Mouse (Mus musculus) cerebellum, adult 2 months (tissue): ENCODE measurements at regions not wholly inside any gene's neighbourhood (a gene's known extent, or its start where the extent isn't known, plus 50 kb on each side); places are given as distances from the start of the nearest gene placed in this dataset.

Experiments
- DNase-seq, 2 experiments: peaks; one replicate each; pipeline ENCODE4 v3.0.0; 2021
- H3K27ac ChIP-seq: fragments of 200-500 bp; 2 replicates; pipeline ENCODE4 v1.5.1; 2012; ENCODE audit warnings: low read length, control low read depth, inconsistent platforms; ENCODE audit not compliant: insufficient read depth
- H3K27me3 ChIP-seq: fragments of 200-500 bp; 2 replicates; pipeline ENCODE4 v1.6.1; 2012; ENCODE audit warnings: inconsistent platforms, mild to moderate bottlenecking, low read length, moderate library complexity; ENCODE audit not compliant: control insufficient read depth, insufficient read depth
- H3K4me1 ChIP-seq: fragments of 200-500 bp; 2 replicates; pipeline ENCODE4 v1.6.1; 2011; ENCODE audit warnings: low read length; ENCODE audit not compliant: control insufficient read depth, insufficient read depth
- H3K4me3 ChIP-seq: fragments of 200-500 bp; replicated peaks from 2 replicates; pipeline ENCODE3; 2011; ENCODE audit warnings: mild to moderate bottlenecking, low read depth, low read length, control low read depth; ENCODE audit not compliant: insufficient read depth
- CTCF ChIP-seq: fragments of 200-500 bp; IDR thresholded peaks from 2 replicates; pipeline ENCODE4 v1.5.1; 2011; ENCODE audit warnings: low read depth, mild to moderate bottlenecking, control low read depth, low read length, moderate library complexity, borderline replicate concordance; ENCODE audit not compliant: insufficient read depth
- POLR2A ChIP-seq: fragments of 200-500 bp; IDR thresholded peaks from 2 replicates; pipeline ENCODE4 v1.6.1; 2011; ENCODE audit warnings: low read length, control low read depth, borderline replicate concordance; ENCODE audit not compliant: insufficient read depth
- WGBS: fragments of 180-500 bp; shearing (Covaris S2); methylation state at CpG from one replicate; pipeline ENCODE4 v1.1.7; 2018; 5-methylcytosine and 5-hydroxymethylcytosine counted together

DNA sequence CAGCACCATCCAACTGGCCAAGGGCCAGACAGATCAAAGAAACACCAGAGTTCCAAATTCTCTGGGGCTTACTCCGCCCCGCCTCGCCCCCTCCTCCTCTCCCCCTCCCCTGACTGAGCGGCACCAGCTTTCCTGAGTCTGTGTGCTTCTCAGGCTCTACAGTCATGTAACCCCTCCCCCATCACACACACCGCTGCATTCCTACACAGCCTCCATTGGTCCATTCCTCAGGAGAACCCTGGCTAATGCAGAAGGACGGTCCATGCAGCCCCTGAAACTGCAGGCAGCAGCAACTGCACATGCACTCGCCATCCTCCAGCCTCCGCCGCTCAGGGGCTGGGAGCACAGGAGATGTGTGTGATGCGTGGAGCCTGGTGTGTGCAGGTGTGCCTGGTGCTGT, 90.6 kb upstream of the Slc22a12 start:
- Histone ChIP-seq H3K4me3 (no peak overlapping the region), H3K4me1 (no peaks in the 10 kb centered on the region), H3K27me3 (no peaks in the 10 kb centered on the region), H3K27ac (no peak overlapping the region)
- TF ChIP-seq POLR2A (no peak), CTCF (no peak)
- 25% methylated on average over 10 of the region's 10 CpGs for WGBS
- no peak for DNase-seq

DNA sequence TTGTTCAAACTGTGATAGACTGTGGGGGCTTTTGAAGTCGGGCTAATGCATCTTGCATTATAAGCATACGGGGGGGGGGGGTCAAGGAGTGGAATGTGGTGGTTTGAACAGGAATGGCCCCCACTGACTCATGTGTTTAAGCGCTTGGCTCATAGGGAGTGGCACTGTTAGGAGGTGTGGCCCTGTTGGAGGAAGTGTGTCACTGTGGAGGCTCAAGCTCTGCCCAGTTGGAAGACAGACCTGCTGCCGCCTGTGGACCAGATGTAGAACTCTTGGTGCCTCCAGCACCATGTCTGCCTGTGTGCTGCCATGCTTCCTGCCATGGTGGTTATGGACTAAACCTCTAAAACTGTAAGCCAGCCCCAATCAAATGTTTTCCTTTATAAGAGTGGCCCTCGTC, 89.0 kb upstream of the Slc22a12 start:
- Histone ChIP-seq H3K4me1 (no peaks in the 10 kb centered on the region), H3K27me3 (no peaks in the 10 kb centered on the region), H3K4me3 (no peak overlapping the region), H3K27ac (no peak overlapping the region)
- TF ChIP-seq CTCF (no peak), POLR2A (no peak)
- DNase-seq, result no peak
- WGBS, result 89% methylated on average over 5 of the region's 5 CpGs

DNA sequence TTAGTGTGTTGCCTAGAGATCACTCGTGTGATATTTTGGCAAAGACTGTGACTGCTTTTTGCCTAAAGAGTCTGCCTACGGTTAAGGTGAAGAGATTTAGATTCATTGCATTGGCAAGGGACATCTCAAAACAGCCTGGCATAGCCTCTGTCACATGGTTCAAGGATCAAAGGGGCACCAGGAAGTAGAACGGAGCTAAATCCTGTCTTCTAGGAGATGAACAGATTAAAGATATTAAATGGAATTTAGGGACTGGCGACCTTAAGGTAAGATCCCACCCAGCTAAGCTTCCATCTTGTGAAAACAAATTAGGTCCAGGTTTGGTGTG, 87.7 kb upstream of the Slc22a12 start:
- no peak for TF ChIP-seq POLR2A
- TF ChIP-seq CTCF, result no peak
- no peaks in the 10 kb centered on the region for H3K27me3 ChIP-seq
- no peak for DNase-seq
- H3K4me1 ChIP-seq, result no peaks in the 10 kb centered on the region
- no peak overlapping the region for H3K4me3 ChIP-seq
- H3K27ac ChIP-seq, result no peak overlapping the region
- 74% methylated on average over 4 of the region's 4 CpGs for WGBS

DNA sequence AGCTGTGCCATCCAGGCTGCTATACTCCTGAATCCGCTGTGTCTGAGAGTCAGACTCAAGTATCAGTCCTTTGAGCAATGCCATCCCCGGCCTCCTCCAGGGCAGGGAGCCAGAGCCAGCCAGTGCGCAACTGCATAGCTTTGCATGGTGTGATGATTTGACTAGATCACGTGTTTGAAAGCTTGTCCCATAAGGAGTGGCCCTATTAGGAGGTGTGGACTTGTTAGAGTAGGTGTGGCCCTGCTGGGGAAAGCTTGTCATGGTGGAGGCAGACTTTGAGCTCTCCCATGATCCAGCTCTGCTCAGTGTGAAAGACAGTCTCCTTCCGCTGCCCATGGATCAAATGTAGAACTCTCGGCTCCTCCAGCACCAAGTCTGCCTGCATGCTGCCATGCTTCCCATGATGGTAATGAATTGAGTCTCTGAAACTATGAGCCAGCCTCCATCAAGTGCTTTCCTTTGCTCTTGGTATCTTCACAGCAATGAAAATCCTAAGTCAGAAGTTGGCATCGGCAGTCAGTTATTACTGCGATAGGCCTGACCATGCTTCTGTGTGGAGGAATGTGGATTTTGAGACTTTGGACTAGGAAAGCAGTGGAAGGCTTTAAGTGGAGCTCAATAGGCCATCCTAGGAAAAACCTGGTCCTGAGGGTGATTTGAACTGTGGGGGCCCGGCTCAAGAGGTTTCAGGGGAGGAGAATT, 87.2 kb upstream of the Slc22a12 start:
- no peaks in the 10 kb centered on the region for H3K4me1 ChIP-seq
- no peaks in the 10 kb centered on the region for H3K27me3 ChIP-seq
- DNase-seq, result no peak
- no peak overlapping the region for H3K4me3 ChIP-seq
- no peak overlapping the region for H3K27ac ChIP-seq
- 81% methylated on average over 9 of the region's 9 CpGs for WGBS
- TF ChIP-seq POLR2A (no peak), CTCF (no peak)

DNA sequence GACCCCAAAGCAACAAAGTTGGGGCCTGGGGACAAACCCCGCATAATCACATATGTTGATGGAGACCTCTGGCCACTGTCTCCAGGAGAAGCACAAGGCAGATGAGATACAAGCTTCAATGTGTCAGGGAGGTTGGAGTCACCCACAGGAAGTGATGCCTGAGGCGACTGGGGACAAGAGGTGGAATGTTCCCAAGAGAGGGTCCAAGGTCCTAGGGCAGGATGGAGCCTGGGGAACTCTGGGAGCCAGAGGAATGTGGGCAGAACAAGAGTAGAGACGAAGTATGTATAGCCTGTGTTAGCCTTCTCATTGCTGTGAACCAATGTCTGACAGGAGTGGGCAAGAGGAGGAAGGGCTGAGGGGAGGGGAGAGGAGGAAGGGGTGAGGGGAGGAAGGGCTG, 82.7 kb upstream of the Slc22a12 start:
- peaks cover 6% of the 10 kb centered on the region; the same call in 1 of the 2 replicates for H3K4me1 ChIP-seq
- H3K27me3 ChIP-seq, result no peaks in the 10 kb centered on the region
- 80% methylated on average over 3 of the region's 3 CpGs for WGBS
- no peak for DNase-seq
- no peak overlapping the region for H3K4me3 ChIP-seq
- no peak overlapping the region for H3K27ac ChIP-seq
- no peak for TF ChIP-seq CTCF
- no peak for TF ChIP-seq POLR2A

DNA sequence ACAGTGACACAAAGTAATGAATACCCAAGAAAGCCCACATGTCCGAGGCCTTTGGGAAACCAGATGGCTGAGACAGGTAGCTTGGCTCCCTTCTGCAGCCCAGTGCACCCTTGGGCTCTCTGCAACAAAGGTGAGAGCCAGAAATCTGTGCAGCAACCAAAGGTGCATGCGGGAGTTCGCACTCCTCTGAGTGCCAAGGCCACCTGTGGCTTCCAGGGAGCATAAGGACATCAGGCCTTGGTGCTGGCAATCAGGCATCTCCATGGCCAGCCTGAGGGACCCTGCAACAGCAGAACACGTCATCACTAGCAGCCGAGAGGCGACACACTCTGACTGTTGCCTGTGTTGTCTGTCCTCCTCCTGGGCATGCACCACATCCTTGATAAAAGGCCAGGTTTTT, 78.2 kb upstream of the Slc22a12 start:
- H3K27ac ChIP-seq, result no peak overlapping the region
- peak; percentile 46 to 56 for DNase-seq
- TF ChIP-seq POLR2A (no peak), CTCF (no peak)
- WGBS, result 51% methylated on average over 6 of the region's 6 CpGs
- H3K4me1 ChIP-seq, result peaks cover 15% of the 10 kb centered on the region; the same call in 1 of the 2 replicates
- H3K27me3 ChIP-seq, result no peaks in the 10 kb centered on the region
- H3K4me3 ChIP-seq, result no peak overlapping the region

DNA sequence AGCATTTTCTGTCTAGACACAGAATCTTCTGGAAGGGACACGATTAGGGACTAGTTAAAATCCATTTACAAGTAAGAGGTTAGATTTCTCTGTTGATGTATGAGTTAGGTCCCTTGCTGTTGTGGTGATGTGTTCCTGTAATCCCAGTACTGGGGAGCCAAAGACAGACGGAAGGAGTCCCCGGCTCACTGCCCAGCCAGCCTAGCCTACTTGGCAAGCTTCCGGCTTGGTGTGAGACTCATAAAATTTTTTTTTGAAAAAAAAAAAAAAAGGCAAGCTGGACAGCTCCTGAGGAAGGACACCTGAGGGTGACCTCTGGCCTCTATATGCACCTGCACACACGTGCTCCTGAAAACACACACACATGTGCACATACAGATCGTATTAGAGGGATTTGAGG, 76.7 kb upstream of the Slc22a12 start:
- 28% methylated on average over 6 of the region's 6 CpGs for WGBS
- Histone ChIP-seq H3K4me3 (no peak overlapping the region), H3K4me1 (peaks cover 15% of the 10 kb centered on the region; the same call in 1 of the 2 replicates), H3K27me3 (no peaks in the 10 kb centered on the region), H3K27ac (no peak overlapping the region)
- TF ChIP-seq POLR2A (no peak), CTCF (no peak)
- DNase-seq, result peak; percentile 58 to 65

DNA sequence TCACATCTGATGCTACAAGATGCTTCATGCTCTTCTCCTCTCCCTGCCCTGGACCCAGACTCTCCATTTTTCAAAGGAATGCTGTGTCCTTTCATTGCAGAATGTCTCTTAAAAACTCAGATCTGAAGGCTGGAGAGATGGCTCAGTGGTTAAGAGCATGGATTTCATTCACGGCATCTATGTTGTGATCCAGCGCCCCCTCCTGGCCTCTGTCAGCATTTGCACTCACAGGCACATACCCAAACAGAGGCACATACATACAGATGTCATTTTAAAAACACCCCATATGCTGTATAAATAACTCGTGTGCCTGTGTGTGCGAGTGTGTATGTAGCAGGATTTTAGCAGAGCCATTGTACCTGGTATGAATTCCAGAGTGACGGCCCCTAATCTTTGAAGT, 73.8 kb upstream of the Slc22a12 start:
- Histone ChIP-seq H3K27me3 (no peaks in the 10 kb centered on the region), H3K4me3 (no peak overlapping the region), H3K4me1 (peaks cover 15% of the 10 kb centered on the region), H3K27ac (no peak overlapping the region)
- no peak for DNase-seq
- WGBS, result 85% methylated on average over 5 of the region's 5 CpGs
- TF ChIP-seq POLR2A (no peak), CTCF (no peak)
